Mouse (Mus musculus) stomach, embryonic 14.5 days (tissue): ENCODE data around the gene Crtc3. TPM values are rescaled to one million over a fixed set of nuclear protein-coding genes. Genes with fewer than 3 reads are reported as not detected.

Source experiments
- ATAC-seq: fragments of 200-750 bp; cut with Nextera tagmentation; 2 replicates; pipeline ENCODE4 v1.8.0; 2017; ENCODE audit warnings: low read depth, moderate TSS enrichment; ENCODE audit not compliant: insufficient number of reproducible peaks, insufficient read depth, low FRiP score
- H3K27ac ChIP-seq: fragments of 300-500 bp; sonication (generic); 2 replicates; pipeline ENCODE4 v1.5.1; 2014; ENCODE audit warnings: mild to moderate bottlenecking, low read length, moderate library complexity, mixed read lengths
- H3K27me3 ChIP-seq: fragments of 300-500 bp; sonication (generic); 2 replicates; pipeline ENCODE4 v1.6.1; 2014; ENCODE audit warnings: low read length, control low read depth, mixed read lengths; ENCODE audit not compliant: control insufficient read depth, insufficient read depth
- H3K36me3 ChIP-seq: fragments of 300-500 bp; sonication (generic); 2 replicates; pipeline ENCODE4 v1.6.1; 2014; ENCODE audit warnings: mild to moderate bottlenecking, control low read depth, low read length, moderate library complexity, mixed read lengths; ENCODE audit not compliant: control insufficient read depth, insufficient read depth
- H3K4me1 ChIP-seq: fragments of 300-500 bp; sonication (generic); 2 replicates; pipeline ENCODE4 v1.6.1; 2014; ENCODE audit warnings: low read length, control low read depth, mixed read lengths; ENCODE audit not compliant: control insufficient read depth, insufficient read depth
- H3K4me2 ChIP-seq: fragments of 300-500 bp; sonication (generic); replicated peaks from 2 replicates; pipeline ENCODE4 v1.6.1; 2014; ENCODE audit warnings: low read depth, low read length, control low read depth
- H3K4me3 ChIP-seq: fragments of 300-500 bp; sonication (generic); 2 replicates; pipeline ENCODE4 v1.5.1; 2014; ENCODE audit warnings: low read depth, low read length, control low read depth
- H3K9ac ChIP-seq: fragments of 300-500 bp; sonication (generic); replicated peaks from 2 replicates; pipeline ENCODE4 v1.6.1; 2014; ENCODE audit warnings: low read depth, mild to moderate bottlenecking, control low read depth, low read length, moderate library complexity, mixed read lengths
- H3K9me3 ChIP-seq: fragments of 300-500 bp; sonication (generic); 2 replicates; pipeline ENCODE4 v1.6.1; 2016; ENCODE audit warnings: low read depth, low read length, control low read depth; ENCODE audit not compliant: control insufficient read depth
- WGBS: fragments of 180-500 bp; shearing (Covaris S2); extraction: QIAGEN DNeasy Blood & Tissue Kit; methylation state at CpG from one replicate; pipeline ENCODE4 v1.1.7; 2014; 5-methylcytosine and 5-hydroxymethylcytosine counted together
- polyA plus RNA-seq: library from polyadenylated mRNA; unstranded; fragments of >200 nt; fragmentation: Nextera tagmentation; extraction: Ambion mirVana; gene quantifications from 2 replicates; pipeline ENCODE4 v1.2.1, GENCODE M21; 2014

Crtc3 gene
- polyA plus RNA-seq, 1 experiment from 2014 or later, result 29.3 TPM

GRCm38 (mm10) chr7:80715306-80715705 is 26.6 kb upstream of the Crtc3 start:
- Histone ChIP-seq H3K27ac (no peak overlapping the region), H3K4me1 (no peaks in the 10 kb centered on the region), H3K9me3 (no peaks in the 10 kb centered on the region), H3K36me3 (peaks cover 27% of the 10 kb centered on the region), H3K9ac (no peak overlapping the region), H3K4me2 (no peak overlapping the region), H3K4me3 (no peak overlapping the region), H3K27me3 (no peaks in the 10 kb centered on the region)
- no peak for ATAC-seq
- WGBS, result 89% methylated on average over 7 of the region's 7 CpGs

GRCm38 (mm10) chr7:80711496-80711895 is 22.8 kb upstream of the Crtc3 start:
- ATAC-seq, result no peak
- H3K4me3 ChIP-seq, result no peak overlapping the region
- no peaks in the 10 kb centered on the region for H3K4me1 ChIP-seq
- no peaks in the 10 kb centered on the region for H3K27me3 ChIP-seq
- H3K9me3 ChIP-seq, result no peaks in the 10 kb centered on the region
- no peak overlapping the region for H3K27ac ChIP-seq
- 72% methylated on average over 8 of the region's 8 CpGs for whole genome bisulfite sequencing
- H3K36me3 ChIP-seq, result peaks cover 16% of the 10 kb centered on the region; the same call in 1 of the 2 replicates
- H3K9ac ChIP-seq, result no peak overlapping the region
- no peak overlapping the region for H3K4me2 ChIP-seq

DNA sequence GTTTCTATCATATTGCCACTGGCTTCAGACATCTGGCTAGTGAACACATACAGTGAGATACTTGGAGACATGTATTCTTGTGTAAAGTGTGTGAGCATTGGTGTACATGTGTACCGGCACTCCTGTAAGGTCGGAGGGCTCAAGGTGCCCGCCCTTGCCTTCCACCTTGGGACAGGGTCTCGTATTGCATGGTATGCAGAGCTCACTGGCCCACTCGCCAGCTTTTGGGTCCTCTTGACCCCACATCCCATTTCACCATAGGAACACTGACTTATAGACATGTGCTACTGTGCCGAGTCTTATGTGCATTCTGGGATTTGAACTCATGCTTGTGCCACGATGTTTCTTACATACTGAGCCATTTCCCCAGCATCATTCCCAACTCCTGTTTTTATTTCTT is 21.7 kb upstream of the Crtc3 start:
- WGBS, result 92% methylated on average over 7 of the region's 7 CpGs
- Histone ChIP-seq H3K4me2 (no peak overlapping the region), H3K4me3 (no peak overlapping the region), H3K36me3 (peaks cover 10% of the 10 kb centered on the region; the same call in 1 of the 2 replicates), H3K27ac (no peak overlapping the region), H3K9ac (no peak overlapping the region), H3K9me3 (no peaks in the 10 kb centered on the region), H3K4me1 (no peaks in the 10 kb centered on the region), H3K27me3 (no peaks in the 10 kb centered on the region)
- ATAC-seq, result no peak

- no peaks in the 10 kb centered on the region for H3K27me3 ChIP-seq
- no peak overlapping the region for H3K4me2 ChIP-seq
- no peak overlapping the region for H3K9ac ChIP-seq
- H3K4me1 ChIP-seq, result no peaks in the 10 kb centered on the region
- no peaks in the 10 kb centered on the region for H3K9me3 ChIP-seq
- ATAC-seq, result no peak
- H3K36me3 ChIP-seq, result no peaks in the 10 kb centered on the region
- H3K27ac ChIP-seq, result no peak overlapping the region
- 84% methylated on average over 4 of the region's 4 CpGs for WGBS
- no peak overlapping the region for H3K4me3 ChIP-seq
Measured at GRCm38 (mm10) chr7:80704066-80704465, 15.4 kb upstream of the Crtc3 start.

DNA sequence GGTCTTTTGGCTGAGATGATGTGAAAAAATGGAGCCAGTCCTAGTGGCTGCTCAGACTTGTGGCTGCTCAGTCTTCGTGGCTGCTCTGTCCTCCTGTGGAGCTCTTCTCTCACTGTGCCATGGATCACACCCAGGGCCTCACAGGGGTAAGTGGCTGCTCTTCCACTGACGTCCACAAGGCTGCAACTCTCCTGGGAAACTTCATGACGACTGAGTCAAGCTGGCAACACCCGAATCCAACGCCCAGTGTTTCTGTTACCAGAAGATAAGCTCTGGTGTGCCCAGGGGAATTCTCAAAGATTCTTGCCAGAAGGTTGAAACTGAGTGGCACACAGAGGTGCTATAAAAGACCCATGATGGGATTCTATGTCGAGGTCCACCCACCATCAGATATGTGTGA is 13.8 kb upstream of the Crtc3 start:
- Histone ChIP-seq H3K27ac (no peak overlapping the region), H3K4me2 (no peak overlapping the region), H3K9ac (no peak overlapping the region), H3K36me3 (no peaks in the 10 kb centered on the region), H3K4me3 (no peak overlapping the region), H3K4me1 (no peaks in the 10 kb centered on the region), H3K9me3 (no peaks in the 10 kb centered on the region), H3K27me3 (no peaks in the 10 kb centered on the region)
- 69% methylated on average over 6 of the region's 6 CpGs for WGBS
- ATAC-seq, result peak; percentile 53; the same call in 1 of the 2 replicates

GRCm38 (mm10) chr7:80699709-80700108 is 11.0 kb upstream of the Crtc3 start:
- H3K9ac ChIP-seq, result no peak overlapping the region
- no peaks in the 10 kb centered on the region for H3K9me3 ChIP-seq
- H3K4me2 ChIP-seq, result no peak overlapping the region
- no peak for ATAC-seq
- no peaks in the 10 kb centered on the region for H3K36me3 ChIP-seq
- no peaks in the 10 kb centered on the region for H3K4me1 ChIP-seq
- WGBS, result 63% methylated on average over 8 of the region's 8 CpGs
- no peaks in the 10 kb centered on the region for H3K27me3 ChIP-seq
- H3K27ac ChIP-seq, result no peak overlapping the region
- no peak overlapping the region for H3K4me3 ChIP-seq

- Histone ChIP-seq H3K27me3 (no peaks in the 10 kb centered on the region), H3K27ac (no peak overlapping the region), H3K4me2 (no peak overlapping the region), H3K9me3 (no peaks in the 10 kb centered on the region), H3K4me3 (no peak overlapping the region), H3K36me3 (no peaks in the 10 kb centered on the region), H3K9ac (no peak overlapping the region), H3K4me1 (no peaks in the 10 kb centered on the region)
- ATAC-seq, result no peak
- WGBS, result 77% methylated on average over 3 of the region's 3 CpGs
Measured at GRCm38 (mm10) chr7:80698940-80699339, 10.3 kb upstream of the Crtc3 start.

- H3K9ac ChIP-seq, result no peak overlapping the region
- H3K4me3 ChIP-seq, result no peak overlapping the region
- no peaks in the 10 kb centered on the region for H3K4me1 ChIP-seq
- ATAC-seq, result no peak
- no peaks in the 10 kb centered on the region for H3K27me3 ChIP-seq
- H3K9me3 ChIP-seq, result no peaks in the 10 kb centered on the region
- no peaks in the 10 kb centered on the region for H3K36me3 ChIP-seq
- no peak overlapping the region for H3K4me2 ChIP-seq
- H3K27ac ChIP-seq, result no peak overlapping the region
- WGBS, result 62% methylated on average over 5 of the region's 5 CpGs
Measured at GRCm38 (mm10) chr7:80697859-80698258, 9.2 kb upstream of the Crtc3 start.

- Histone ChIP-seq H3K27ac (no peak overlapping the region), H3K4me1 (no peaks in the 10 kb centered on the region), H3K4me3 (no peak overlapping the region), H3K36me3 (no peaks in the 10 kb centered on the region), H3K9ac (no peak overlapping the region), H3K9me3 (no peaks in the 10 kb centered on the region), H3K4me2 (no peak overlapping the region), H3K27me3 (no peaks in the 10 kb centered on the region)
- 43% methylated on average over 4 of the region's 4 CpGs for WGBS
- no peak for ATAC-seq
Measured at GRCm38 (mm10) chr7:80696903-80697302, 8.2 kb upstream of the Crtc3 start.
